Mouse (Mus musculus) heart, embryonic 16.5 days (tissue): ENCODE data around the gene Cep112. TPM values are rescaled to one million over a fixed set of nuclear protein-coding genes. Genes with fewer than 3 reads are reported as not detected.

Source experiments
- ATAC-seq: fragments of 200-750 bp; cut with Nextera tagmentation; replicated peaks from 2 replicates; pipeline ENCODE4 v1.8.0; 2017; ENCODE audit warnings: moderate number of reproducible peaks; ENCODE audit not compliant: insufficient read depth, low FRiP score; ENCODE audit errors: extremely low read depth
- H3K27ac ChIP-seq: fragments of 300-500 bp; sonication (generic); 2 replicates; pipeline ENCODE4 v1.5.1; 2014; ENCODE audit warnings: mild to moderate bottlenecking, low read length, control low read depth, moderate library complexity
- H3K27me3 ChIP-seq: fragments of 300-500 bp; sonication (generic); 2 replicates; pipeline ENCODE4 v1.6.1; 2014; ENCODE audit warnings: low read length, mixed read lengths; ENCODE audit not compliant: control insufficient read depth, insufficient read depth
- H3K36me3 ChIP-seq: fragments of 300-500 bp; sonication (generic); 2 replicates; pipeline ENCODE4 v1.6.1; 2014; ENCODE audit not compliant: control insufficient read depth, insufficient read depth
- H3K4me1 ChIP-seq: fragments of 300-500 bp; sonication (generic); 2 replicates; pipeline ENCODE4 v1.6.1; 2014; ENCODE audit warnings: low read length, mixed read lengths; ENCODE audit not compliant: control insufficient read depth, insufficient read depth
- H3K4me2 ChIP-seq: fragments of 300-500 bp; sonication (generic); 2 replicates; pipeline ENCODE4 v1.6.1; 2014; ENCODE audit warnings: low read depth, mild to moderate bottlenecking, control low read depth, low read length
- H3K4me3 ChIP-seq: fragments of 300-500 bp; sonication (generic); 2 replicates; pipeline ENCODE4 v1.5.1; 2014; ENCODE audit warnings: mild to moderate bottlenecking, control low read depth, low read length
- H3K9ac ChIP-seq: fragments of 300-500 bp; sonication (generic); 2 replicates; pipeline ENCODE4 v1.6.1; 2014; ENCODE audit warnings: low read length, control low read depth
- H3K9me3 ChIP-seq: fragments of 300-500 bp; sonication (generic); replicated peaks from 2 replicates; pipeline ENCODE4 v1.6.1; 2016; ENCODE audit warnings: low read length; ENCODE audit not compliant: control insufficient read depth
- WGBS: fragments of 180-500 bp; shearing (Covaris S2); extraction: QIAGEN DNeasy Blood & Tissue Kit; methylation state at CpG from one replicate; pipeline ENCODE4 v1.1.7; 2014; 5-methylcytosine and 5-hydroxymethylcytosine counted together
- polyA plus RNA-seq: library from polyadenylated mRNA; unstranded; fragments of >200 nt; fragmentation: Nextera tagmentation; extraction: Ambion mirVana; gene quantifications from 2 replicates; pipeline ENCODE4 v1.2.1, GENCODE M21; 2015

The Cep112 gene
- polyA plus RNA-seq, 1 experiment from 2014 or later: 6.3 TPM

- H3K4me2 ChIP-seq: no peak overlapping the region
- no peaks in the 10 kb centered on the region for H3K9me3 ChIP-seq
- no peak overlapping the region for H3K27ac ChIP-seq
- WGBS: 69% methylated on average over 12 of the region's 12 CpGs
- no peak overlapping the region for H3K9ac ChIP-seq
- ATAC-seq: no peak
- peaks cover 9% of the 10 kb centered on the region for H3K27me3 ChIP-seq
- peaks cover 2% of the 10 kb centered on the region; the same call in 1 of the 2 replicates for H3K4me1 ChIP-seq
- H3K4me3 ChIP-seq: no peak overlapping the region
- H3K36me3 ChIP-seq: no peaks in the 10 kb centered on the region
These were observed 468.3 kb downstream of the Cep112 start for GRCm38 (mm10) chr11:108893232-108893790.

- Histone ChIP-seq H3K27ac (no peak overlapping the region), H3K4me3 (no peak overlapping the region), H3K9ac (no peak overlapping the region), H3K27me3 (peaks cover 9% of the 10 kb centered on the region), H3K4me2 (no peak overlapping the region), H3K36me3 (no peaks in the 10 kb centered on the region), H3K4me1 (peaks cover 4% of the 10 kb centered on the region; the same call in 1 of the 2 replicates), H3K9me3 (no peaks in the 10 kb centered on the region)
- no peak for ATAC-seq
- WGBS: 62% methylated on average over 10 of the region's 10 CpGs
These were observed 469.0 kb downstream of the Cep112 start for GRCm38 (mm10) chr11:108893855-108894510.

GRCm38 (mm10) chr11:108897034-108897433 is 472.0 kb downstream of the Cep112 start:
- Histone ChIP-seq H3K4me3 (no peak overlapping the region), H3K27me3 (peaks cover 9% of the 10 kb centered on the region), H3K27ac (no peak overlapping the region), H3K9ac (no peak overlapping the region), H3K4me2 (no peak overlapping the region), H3K36me3 (no peaks in the 10 kb centered on the region), H3K4me1 (0 out of 2 replicates have a peak, but pooled peaks cover 2% of the 10 kb centered on the region), H3K9me3 (no peaks in the 10 kb centered on the region)
- no peak for ATAC-seq
- WGBS: 82% methylated on average over 4 of the region's 4 CpGs

DNA sequence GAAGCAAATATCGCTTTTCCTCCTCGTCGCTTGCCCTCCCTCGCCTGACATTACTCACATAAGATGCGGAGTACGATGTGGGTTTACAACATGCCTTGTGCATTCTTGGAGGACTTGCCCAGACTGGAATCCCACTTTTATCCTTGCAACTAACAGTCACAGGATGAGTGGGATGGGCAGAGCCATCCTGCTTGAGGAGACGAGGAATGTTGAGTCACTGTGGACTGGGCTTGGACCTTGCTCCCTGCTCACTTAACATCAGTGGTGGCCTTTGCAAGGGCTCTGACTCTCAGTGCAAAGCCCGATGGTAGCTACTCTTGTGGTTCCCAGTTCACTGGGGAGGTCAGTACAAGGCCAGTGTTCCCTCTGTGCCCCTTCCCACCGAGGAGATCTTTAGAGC is 473.1 kb downstream of the Cep112 start:
- no peak overlapping the region for H3K4me2 ChIP-seq
- no peak overlapping the region for H3K9ac ChIP-seq
- no peak overlapping the region for H3K4me3 ChIP-seq
- ATAC-seq: no peak
- no peaks in the 10 kb centered on the region for H3K9me3 ChIP-seq
- H3K27me3 ChIP-seq: peaks cover 5% of the 10 kb centered on the region; the same call in 1 of the 2 replicates
- H3K4me1 ChIP-seq: 0 out of 2 replicates have a peak, but pooled peaks cover 2% of the 10 kb centered on the region
- no peaks in the 10 kb centered on the region for H3K36me3 ChIP-seq
- H3K27ac ChIP-seq: no peak overlapping the region
- 69% methylated on average over 9 of the region's 9 CpGs for WGBS

GRCm38 (mm10) chr11:108898483-108898882 is 473.5 kb downstream of the Cep112 start:
- Histone ChIP-seq H3K9ac (no peak overlapping the region), H3K27me3 (peaks cover 5% of the 10 kb centered on the region; the same call in 1 of the 2 replicates), H3K4me1 (0 out of 2 replicates have a peak, but pooled peaks cover 2% of the 10 kb centered on the region), H3K27ac (no peak overlapping the region), H3K36me3 (no peaks in the 10 kb centered on the region), H3K4me3 (no peak overlapping the region), H3K9me3 (no peaks in the 10 kb centered on the region), H3K4me2 (no peak overlapping the region)
- 0 out of 2 replicates have a peak, but pooled peaks have one; percentile 29 for ATAC-seq
- 47% methylated on average over 6 of the region's 6 CpGs for WGBS

GRCm38 (mm10) chr11:108900718-108901488 is 475.9 kb downstream of the Cep112 start:
- peaks cover 5% of the 10 kb centered on the region; the same call in 1 of the 2 replicates for H3K27me3 ChIP-seq
- WGBS: 81% methylated on average over 9 of the region's 10 CpGs
- H3K4me3 ChIP-seq: no peak overlapping the region
- H3K4me2 ChIP-seq: no peak overlapping the region
- H3K4me1 ChIP-seq: 0 out of 2 replicates have a peak, but pooled peaks cover 2% of the 10 kb centered on the region
- no peaks in the 10 kb centered on the region for H3K36me3 ChIP-seq
- no peak for ATAC-seq
- no peak overlapping the region for H3K9ac ChIP-seq
- no peak overlapping the region for H3K27ac ChIP-seq
- H3K9me3 ChIP-seq: no peaks in the 10 kb centered on the region

DNA sequence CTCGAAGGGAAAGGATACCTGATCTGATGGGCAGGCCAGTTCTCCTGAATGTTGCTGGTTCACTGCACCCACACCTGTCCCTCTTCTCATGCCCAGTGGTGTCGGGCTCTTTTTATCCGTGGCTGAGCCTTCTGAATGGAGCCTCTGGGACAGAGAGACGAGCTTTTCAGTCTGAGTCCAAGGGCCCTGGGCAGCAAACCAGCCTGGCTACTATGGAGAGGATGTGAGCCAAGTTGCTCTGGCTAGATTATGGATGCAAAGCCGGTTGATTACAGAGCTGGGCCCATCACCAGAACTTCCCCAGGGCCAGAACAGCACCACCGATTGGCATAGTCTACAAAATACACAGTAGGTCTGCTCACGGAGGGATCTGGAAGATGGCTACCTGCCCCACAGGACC is 476.7 kb downstream of the Cep112 start:
- no peak for ATAC-seq
- 0 out of 2 replicates have a peak, but pooled peaks cover 3% of the 10 kb centered on the region for H3K27me3 ChIP-seq
- no peak overlapping the region for H3K4me2 ChIP-seq
- 0 out of 2 replicates have a peak, but pooled peaks cover 2% of the 10 kb centered on the region for H3K4me1 ChIP-seq
- WGBS: 78% methylated on average over 7 of the region's 7 CpGs
- H3K36me3 ChIP-seq: no peaks in the 10 kb centered on the region
- no peak overlapping the region for H3K27ac ChIP-seq
- no peak overlapping the region for H3K9ac ChIP-seq
- no peaks in the 10 kb centered on the region for H3K9me3 ChIP-seq
- H3K4me3 ChIP-seq: no peak overlapping the region

DNA sequence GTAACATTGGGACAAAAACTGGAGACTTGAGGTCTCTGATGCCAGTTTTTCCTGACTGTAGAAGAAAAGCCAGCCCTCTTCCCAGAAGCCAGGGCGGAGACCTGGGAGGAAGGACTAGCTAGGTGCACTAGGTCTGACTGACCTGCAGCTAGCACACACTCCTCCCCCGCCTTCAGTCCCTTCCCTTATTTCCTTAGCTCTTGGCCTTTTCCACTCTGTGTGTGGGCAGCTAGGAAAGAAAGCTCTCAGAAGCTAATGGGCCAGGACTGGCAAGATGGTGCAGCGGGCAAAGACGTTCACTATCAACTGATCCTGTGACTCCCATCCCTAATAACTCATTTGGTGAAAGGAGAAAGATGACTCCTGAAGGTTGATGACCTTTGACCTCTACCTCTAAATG is 477.3 kb downstream of the Cep112 start:
- 0 out of 2 replicates have a peak, but pooled peaks cover 2% of the 10 kb centered on the region for H3K4me1 ChIP-seq
- no peak for ATAC-seq
- H3K9me3 ChIP-seq: no peaks in the 10 kb centered on the region
- no peak overlapping the region for H3K4me3 ChIP-seq
- no peaks in the 10 kb centered on the region for H3K27me3 ChIP-seq
- 79% methylated on average over 4 of the region's 4 CpGs for WGBS
- no peaks in the 10 kb centered on the region for H3K36me3 ChIP-seq
- H3K4me2 ChIP-seq: no peak overlapping the region
- H3K27ac ChIP-seq: no peak overlapping the region
- H3K9ac ChIP-seq: no peak overlapping the region
